Mouse (Mus musculus): ENCODE results near the gene Plekhs1.
"Not testable (repeated sequence)": the region's sequence is repeated elsewhere in the genome, so short reads cannot be mapped to it uniquely, and the experiment has no call there.

- not testable (repeated sequence) for TF ChIP-seq POLR2A (IDR thresholded peaks at IDR 0.05; ENCODE audit: borderline replicate concordance, insufficient read depth, low read length); CTCF (IDR thresholded peaks at IDR 0.05; ENCODE audit: borderline replicate concordance, insufficient read depth, low read depth, low read length)
Measured at GRCm38 (mm10) chr19:56503069-56503468, 41.6 kb downstream of the Plekhs1 start.
